ENCODE assay signal across 26 mouse cellular contexts in genomic region chr16:45956390-45956950, GRCm38 (mm10).
"Had no signal": no experiment of that assay in that cellular context is flagged by ENCODE, and none has a peak within 500 bp of the region (broad histone marks: within the 10 kb centered on the region; RNA-seq: fewer than 3 reads in every experiment).

No protein-coding gene starts in this region.

- H3K4me1 ChIP-seq: hindbrain, embryonic 10.5 days; hindbrain, embryonic 12.5 days; hindbrain, embryonic 15.5 days; liver, embryonic 13.5 days; liver, embryonic 15.5 days had no signal

- H3K27ac ChIP-seq: gastrocnemius, adult 2 months; heart, embryonic 10.5 days; hindbrain, embryonic 10.5 days; hindbrain, embryonic 12.5 days; hindbrain, embryonic 15.5 days; hindbrain, postnatal 0 days; kidney, embryonic 15.5 days; kidney, postnatal 0 days; limb, embryonic 10.5 days; limb, embryonic 12.5 days; liver, embryonic 13.5 days; liver, embryonic 15.5 days had no signal

- H3K36me3 ChIP-seq: heart, embryonic 10.5 days; heart, embryonic 12.5 days; hindbrain, embryonic 10.5 days; hindbrain, embryonic 12.5 days; hindbrain, embryonic 15.5 days; kidney, embryonic 15.5 days; limb, embryonic 10.5 days; limb, embryonic 12.5 days; liver, embryonic 13.5 days; liver, embryonic 15.5 days had no signal

- H3K9ac ChIP-seq: heart, embryonic 12.5 days; hindbrain, embryonic 12.5 days; hindbrain, embryonic 15.5 days; kidney, embryonic 15.5 days; limb, embryonic 12.5 days; liver, embryonic 13.5 days; liver, embryonic 15.5 days; liver, postnatal 0 days had no signal

- H3K27me3 ChIP-seq: heart, embryonic 12.5 days; hindbrain, embryonic 12.5 days; hindbrain, embryonic 15.5 days; kidney, embryonic 15.5 days; limb, embryonic 12.5 days; liver, embryonic 13.5 days; liver, embryonic 15.5 days had no signal

- H3K4me2 ChIP-seq: heart, embryonic 12.5 days; hindbrain, embryonic 12.5 days; hindbrain, embryonic 15.5 days; kidney, embryonic 15.5 days; limb, embryonic 12.5 days; liver, embryonic 11.5 days; liver, embryonic 13.5 days; liver, embryonic 15.5 days had no signal

- DNase-seq: gastrocnemius, adult 2 months; gastrocnemius, postnatal 10 days; gastrocnemius, postnatal 25 days; heart, postnatal 10 days; heart, postnatal 4 days; kidney, adult 11 months; kidney, adult 2 months; kidney, adult 9 months; kidney, postnatal 14 days; kidney, postnatal 36 days; layer of hippocampus, adult 9-11 months; layer of hippocampus, postnatal 36 days; liver, embryonic 13.5 days; liver, postnatal 0 days had no signal

- H3K4me3 ChIP-seq: gastrocnemius, adult 2 months; heart, embryonic 10.5 days; heart, embryonic 12.5 days; hindbrain, embryonic 10.5 days; hindbrain, embryonic 12.5 days; hindbrain, embryonic 15.5 days; kidney, embryonic 15.5 days; limb, embryonic 10.5 days; limb, embryonic 12.5 days; liver, embryonic 13.5 days; liver, embryonic 15.5 days had no signal
